In the genomic region with DNA sequence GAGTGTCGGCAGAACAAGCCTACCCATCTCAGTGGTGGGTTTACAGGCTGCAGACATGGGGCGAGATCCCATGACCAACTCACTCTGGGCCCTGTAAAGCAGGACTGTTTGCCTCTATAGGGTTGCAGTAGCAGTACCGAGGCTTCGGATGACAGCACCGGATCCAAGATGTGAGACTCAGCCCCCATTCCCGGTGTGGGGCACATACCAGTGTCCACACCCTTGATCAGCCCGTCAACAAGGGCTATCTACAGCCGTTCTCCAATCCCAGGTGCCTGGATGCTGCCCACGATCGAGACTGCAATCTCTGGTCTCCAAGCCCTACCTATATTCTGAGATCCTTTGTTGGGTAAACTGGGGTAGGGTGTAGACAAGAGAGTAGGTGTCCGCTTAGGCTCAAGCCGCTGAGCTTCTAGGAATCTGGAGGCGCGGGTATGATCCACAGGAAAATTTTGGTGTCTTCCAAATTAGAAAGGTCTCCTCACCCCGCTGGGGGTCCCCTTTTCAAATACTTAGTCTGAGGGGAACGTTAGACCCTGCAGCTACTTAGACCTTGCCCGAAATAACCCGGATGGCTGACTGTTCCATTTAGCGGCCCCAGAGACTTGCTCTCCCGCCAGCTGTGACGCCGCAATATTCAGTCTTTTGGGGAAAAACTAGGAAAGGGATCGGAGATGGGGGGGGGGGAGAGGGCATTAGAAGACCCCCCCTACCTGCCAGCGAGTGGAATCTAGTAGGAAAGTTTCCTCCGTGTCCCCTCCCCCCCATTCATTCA, we compare ENCODE assay signal across 8 mouse cellular contexts. TPM values are rescaled to one million over a fixed set of nuclear protein-coding genes. Genes with fewer than 3 reads are reported as not detected.
DNase-seq lines count a peak whose midpoint lies in the region; ATAC-seq and TF ChIP-seq lines count a peak whose summit lies in the region.

No protein-coding gene starts in this region.

- H3K36me3 ChIP-seq in embryonic facial prominence, embryonic 10.5 days (replicated peaks) = peaks cover 30% of the 10 kb centered on the region
- no peaks in the 10 kb centered on the region for H3K36me3 ChIP-seq in intestine, embryonic 16.5 days (ENCODE audit: control insufficient read depth, insufficient read depth, low read length)
- peaks cover 28% of the 10 kb centered on the region for H3K36me3 ChIP-seq in neural tube, embryonic 13.5 days

- WGBS in lung, adult 2 months = 11% methylated on average over 25 of the region's 25 CpGs
- 8% methylated on average over 25 of the region's 25 CpGs for WGBS in embryonic facial prominence, embryonic 10.5 days
- WGBS in intestine, embryonic 16.5 days = 7% methylated on average over 25 of the region's 25 CpGs
- WGBS in neural tube, embryonic 13.5 days = 5% methylated on average over 25 of the region's 25 CpGs

- H3K4me1 ChIP-seq in lung, adult 2 months (ENCODE audit: control insufficient read depth, insufficient read depth, low read length) = peaks cover 3% of the 10 kb centered on the region
- H3K4me1 ChIP-seq in embryonic facial prominence, embryonic 10.5 days = peaks cover 59% of the 10 kb centered on the region
- H3K4me1 ChIP-seq in intestine, embryonic 16.5 days (ENCODE audit: control insufficient read depth, insufficient read depth, low read length) = peaks cover 17% of the 10 kb centered on the region
- peaks cover 54% of the 10 kb centered on the region for H3K4me1 ChIP-seq in neural tube, embryonic 13.5 days (replicated peaks)

- H3K9me3 ChIP-seq in embryonic facial prominence, embryonic 10.5 days = no peaks in the 10 kb centered on the region
- no peaks in the 10 kb centered on the region for H3K9me3 ChIP-seq in intestine, embryonic 16.5 days (ENCODE audit: control insufficient read depth, low read length)
- H3K9me3 ChIP-seq in neural tube, embryonic 13.5 days = no peaks in the 10 kb centered on the region

- intact Hi-C loops in left cerebral cortex, postnatal 4 days (cut with DNase I) = no loop called here

- H3K9ac ChIP-seq in intestine, embryonic 16.5 days (ENCODE audit: low read depth, low read length) = peak overlapping the region; percentile 76
- H3K9ac ChIP-seq in neural tube, embryonic 13.5 days = peak overlapping the region; percentile 84

- no peak for TF ChIP-seq POLR2A in lung, adult 2 months (IDR thresholded peaks at IDR 0.05; ENCODE audit: borderline replicate concordance, extremely low read depth, low read depth, low read length)

- H3K4me2 ChIP-seq in intestine, embryonic 16.5 days (ENCODE audit: low read depth, low read length) = peak overlapping the region; percentile 98
- peak overlapping the region; percentile 77 for H3K4me2 ChIP-seq in neural tube, embryonic 13.5 days

- ATAC-seq in intestine, embryonic 16.5 days = no peak
- 0 out of 2 replicates have a peak, but pooled peaks have one; percentile 12 for ATAC-seq in neural tube, embryonic 13.5 days (ENCODE audit: low read depth)

- peak overlapping the region; percentile 48 for H3K4me3 ChIP-seq in lung, adult 2 months (replicated peaks; ENCODE audit: extremely low read depth, low read depth, low read length)
- H3K4me3 ChIP-seq in embryonic facial prominence, embryonic 10.5 days = peak overlapping the region; percentile 83
- H3K4me3 ChIP-seq in intestine, embryonic 16.5 days (ENCODE audit: low read length) = peak overlapping the region; percentile 72
- H3K4me3 ChIP-seq in neural tube, embryonic 13.5 days = peak overlapping the region; percentile 67

- no peak for TF ChIP-seq CTCF in lung, adult 2 months (IDR thresholded peaks at IDR 0.05; ENCODE audit: insufficient read depth, low read length)

- H3K27me3 ChIP-seq in embryonic facial prominence, embryonic 10.5 days (replicated peaks; ENCODE audit: low read depth, poor library complexity, severe bottlenecking) = peaks cover 68% of the 10 kb centered on the region
- peaks cover 47% of the 10 kb centered on the region for H3K27me3 ChIP-seq in intestine, embryonic 16.5 days (replicated peaks; ENCODE audit: control insufficient read depth, insufficient read depth, low read length)
- H3K27me3 ChIP-seq in neural tube, embryonic 13.5 days = no peaks in the 10 kb centered on the region

- no peak for DNase-seq in lung, adult 2 months
- DNase-seq in lung, adult 18-20 months = no peak
- no peak for DNase-seq in embryonic facial prominence, embryonic 10.5 days (ENCODE audit: low spot score)
- DNase-seq in frontal cortex, postnatal 25 days (ENCODE audit: low spot score in 2 of 2) = no peak
- no peak for DNase-seq in left cerebral cortex, postnatal 4 days
- no peak for DNase-seq in cerebellum, postnatal 4 days (ENCODE audit: low spot score in 2 of 2)

- H3K27ac ChIP-seq in embryonic facial prominence, embryonic 10.5 days (replicated peaks) = peak overlapping the region; percentile 88
- no peak overlapping the region for H3K27ac ChIP-seq in intestine, embryonic 16.5 days (ENCODE audit: low read length)
- H3K27ac ChIP-seq in neural tube, embryonic 13.5 days (replicated peaks) = peak overlapping the region; percentile 91

RNA-seq across cellular contexts. Expression of gene Mapk11, which starts 0.7 kb away (rescaled TPM):
- polyA plus RNA-seq in lung, adult 2 months (2012; rRNA removed) = 13.7 and 14.0 TPM in 2 replicates
- 16.1 and 20.6 TPM in 2 replicates for polyA plus RNA-seq in embryonic facial prominence, embryonic 10.5 days (2016; fragmentation: Nextera tagmentation; extraction: Ambion mirVana)
- 4.7 and 5.0 TPM in 2 replicates for polyA plus RNA-seq in intestine, embryonic 16.5 days (2015; fragmentation: Nextera tagmentation; extraction: Ambion mirVana)
- 35.8 and 40.2 TPM in 2 replicates for polyA plus RNA-seq in neural tube, embryonic 13.5 days (2015; fragmentation: Nextera tagmentation; extraction: Ambion mirVana)
- total RNA-seq in left cerebral cortex, postnatal 4 days (2021) = 10 to 100 TPM; 34.4 to 36.6 TPM

RNA-seq across cellular contexts. Expression of gene Mapk12, which starts 8.2 kb away (rescaled TPM):
- 28.2 and 32.2 TPM in 2 replicates for polyA plus RNA-seq in lung, adult 2 months (2012; rRNA removed)
- 16.6 and 19.6 TPM in 2 replicates for polyA plus RNA-seq in embryonic facial prominence, embryonic 10.5 days (2016; fragmentation: Nextera tagmentation; extraction: Ambion mirVana)
- polyA plus RNA-seq in intestine, embryonic 16.5 days (2015; fragmentation: Nextera tagmentation; extraction: Ambion mirVana) = 2.7 and 3.1 TPM in 2 replicates
- 6.7 and 7.0 TPM in 2 replicates for polyA plus RNA-seq in neural tube, embryonic 13.5 days (2015; fragmentation: Nextera tagmentation; extraction: Ambion mirVana)
- 1 to 10 TPM; 4.1 to 5.0 TPM for total RNA-seq in left cerebral cortex, postnatal 4 days (2021)

RNA-seq across cellular contexts. Expression of gene Hdac10, which starts 20.2 kb away (rescaled TPM):
- 39.8 and 46.9 TPM in 2 replicates for polyA plus RNA-seq in lung, adult 2 months (2012; rRNA removed)
- 15.9 and 16.1 TPM in 2 replicates for polyA plus RNA-seq in embryonic facial prominence, embryonic 10.5 days (2016; fragmentation: Nextera tagmentation; extraction: Ambion mirVana)
- 25.3 and 27.6 TPM in 2 replicates for polyA plus RNA-seq in intestine, embryonic 16.5 days (2015; fragmentation: Nextera tagmentation; extraction: Ambion mirVana)
- polyA plus RNA-seq in neural tube, embryonic 13.5 days (2015; fragmentation: Nextera tagmentation; extraction: Ambion mirVana) = 23.9 and 26.7 TPM in 2 replicates
- total RNA-seq in left cerebral cortex, postnatal 4 days (2021) = 10 to 100 TPM; 40.0 to 42.8 TPM

RNA-seq across cellular contexts. Expression of gene Tubgcp6, which starts 25.8 kb away (rescaled TPM):
- 27.1 and 30.3 TPM in 2 replicates for polyA plus RNA-seq in lung, adult 2 months (2012; rRNA removed)
- polyA plus RNA-seq in embryonic facial prominence, embryonic 10.5 days (2016; fragmentation: Nextera tagmentation; extraction: Ambion mirVana) = 25.9 and 28.8 TPM in 2 replicates
- 8.6 and 9.3 TPM in 2 replicates for polyA plus RNA-seq in intestine, embryonic 16.5 days (2015; fragmentation: Nextera tagmentation; extraction: Ambion mirVana)
- polyA plus RNA-seq in neural tube, embryonic 13.5 days (2015; fragmentation: Nextera tagmentation; extraction: Ambion mirVana) = 15.8 and 16.7 TPM in 2 replicates
- 10 to 100 TPM; 36.9 to 42.1 TPM for total RNA-seq in left cerebral cortex, postnatal 4 days (2021)

RNA-seq across cellular contexts. Expression of gene Plxnb2, which starts 31.9 kb away (rescaled TPM):
- polyA plus RNA-seq in lung, adult 2 months (2012; rRNA removed) = 204 and 210 TPM in 2 replicates
- polyA plus RNA-seq in embryonic facial prominence, embryonic 10.5 days (2016; fragmentation: Nextera tagmentation; extraction: Ambion mirVana) = 146 and 152 TPM in 2 replicates
- 98.5 and 104 TPM in 2 replicates for polyA plus RNA-seq in intestine, embryonic 16.5 days (2015; fragmentation: Nextera tagmentation; extraction: Ambion mirVana)
- 89.8 and 94.5 TPM in 2 replicates for polyA plus RNA-seq in neural tube, embryonic 13.5 days (2015; fragmentation: Nextera tagmentation; extraction: Ambion mirVana)
- 100 to 1,000 TPM; 100 TPM for total RNA-seq in left cerebral cortex, postnatal 4 days (2021)
